Mouse (Mus musculus): ENCODE data around the gene Cebpe. TPM values are rescaled to one million over a fixed set of nuclear protein-coding genes. Genes with fewer than 3 reads are reported as not detected.

Gene Cebpe
- polyA plus RNA-seq, 1 experiment: 0.27 TPM

GRCm38 (mm10) chr14:54669381-54669780 lies 42.6 kb downstream of the Cebpe start:
- TF ChIP-seq POLR2A (IDR thresholded peaks at IDR 0.05; ENCODE audit: borderline replicate concordance, extremely low read depth, insufficient read depth, insufficient read length, poor library complexity, severe bottlenecking) (no peak), CTCF (IDR thresholded peaks at IDR 0.05; ENCODE audit: borderline replicate concordance, extremely low read depth, insufficient read depth, insufficient read length) (peak; percentile 58; the same call in 1 of the 2 replicates)
- no peak for DNase-seq (ENCODE audit: low read depth)

- TF ChIP-seq POLR2A (IDR thresholded peaks at IDR 0.05; ENCODE audit: borderline replicate concordance, extremely low read depth, insufficient read depth, insufficient read length, poor library complexity, severe bottlenecking) (no peak), CTCF (IDR thresholded peaks at IDR 0.05; ENCODE audit: borderline replicate concordance, extremely low read depth, insufficient read depth, insufficient read length) (no peak)
- DNase-seq (ENCODE audit: low read depth): no peak
Observed at GRCm38 (mm10) chr14:54664477-54665222, 47.3 kb downstream of the Cebpe start.

Other genes with a start within 250 kb of the Cebpe start
- 39.6 and 41.5 TPM in 2 replicates for gene Lrp10, start 248.0 kb downstream of the Cebpe start, polyA plus RNA-seq (2012; rRNA removed)
- 24.7 and 31.3 TPM in 2 replicates for gene Rem2, start 236.1 kb downstream of the Cebpe start, polyA plus RNA-seq (2012; rRNA removed)
- gene Prmt5, start 194.6 kb downstream of the Cebpe start, polyA plus RNA-seq (2012; rRNA removed): 88.7 and 95.5 TPM in 2 replicates
- gene Haus4, start 157.6 kb downstream of the Cebpe start, polyA plus RNA-seq (2012; rRNA removed): 15.5 and 18.8 TPM in 2 replicates
- 17.6 and 17.9 TPM in 2 replicates for gene Ajuba, start 134.6 kb downstream of the Cebpe start, polyA plus RNA-seq (2012; rRNA removed)
- 12.8 and 14.5 TPM in 2 replicates for gene 4931414P19Rik, start 106.2 kb downstream of the Cebpe start, polyA plus RNA-seq (2012; rRNA removed)
- gene Psmb5, start 94.2 kb downstream of the Cebpe start, polyA plus RNA-seq (2012; rRNA removed): 257 and 335 TPM in 2 replicates
- 0.07 TPM in 1 of 2 replicates, not detected in the other for gene Psmb11, start 90.7 kb downstream of the Cebpe start, polyA plus RNA-seq (2012; rRNA removed)
- gene Gm17606, start 71.2 kb downstream of the Cebpe start, polyA plus RNA-seq (2012; rRNA removed): not detected in 2 replicates
- gene Cdh24, start 70.8 kb downstream of the Cebpe start, polyA plus RNA-seq (2012; rRNA removed): 73.5 and 75.5 TPM in 2 replicates
- 64.6 and 76.7 TPM in 2 replicates for gene 1700123O20Rik, start 26.0 kb downstream of the Cebpe start, polyA plus RNA-seq (2012; rRNA removed)
- 248 and 332 TPM in 2 replicates for gene Acin1, start 25.2 kb downstream of the Cebpe start, polyA plus RNA-seq (2012; rRNA removed)
- 0.05 and 0.14 TPM in 2 replicates for gene Gm29776, start 13.3 kb downstream of the Cebpe start, polyA plus RNA-seq (2012; rRNA removed)
- 8.9 and 14.6 TPM in 2 replicates for gene Slc7a8, start 69.8 kb upstream of the Cebpe start, polyA plus RNA-seq (2012; rRNA removed)
- gene Rnf212b, start 102.0 kb upstream of the Cebpe start, polyA plus RNA-seq (2012; rRNA removed): 0.06 TPM in 1 of 2 replicates, not detected in the other
- 7.4 and 11.4 TPM in 2 replicates for gene Homez, start 158.8 kb upstream of the Cebpe start, polyA plus RNA-seq (2012; rRNA removed)
- gene Ppp1r3e, start 165.4 kb upstream of the Cebpe start, polyA plus RNA-seq (2012; rRNA removed): 13.7 and 21.9 TPM in 2 replicates
- gene Bcl2l2, start 171.2 kb upstream of the Cebpe start, polyA plus RNA-seq (2012; rRNA removed): 39.5 and 47.2 TPM in 2 replicates
- 0.12 and 1.3 TPM in 2 replicates for gene Gm20521, start 171.3 kb upstream of the Cebpe start, polyA plus RNA-seq (2012; rRNA removed)
- gene Pabpn1, start 180.3 kb upstream of the Cebpe start, polyA plus RNA-seq (2012; rRNA removed): 517 and 822 TPM in 2 replicates
- 466 and 718 TPM in 2 replicates for gene Slc22a17, start 201.0 kb upstream of the Cebpe start, polyA plus RNA-seq (2012; rRNA removed)
- 30.9 and 35.3 TPM in 2 replicates for gene Efs, start 214.0 kb upstream of the Cebpe start, polyA plus RNA-seq (2012; rRNA removed)
- gene Il25, start 220.5 kb upstream of the Cebpe start, polyA plus RNA-seq (2012; rRNA removed): 0.27 and 0.57 TPM in 2 replicates
- gene Cmtm5, start 224.1 kb upstream of the Cebpe start, polyA plus RNA-seq (2012; rRNA removed): 3.8 and 6.1 TPM in 2 replicates

Data from brain, embryonic 14.5 days (tissue).